Mouse (Mus musculus): ENCODE data around the gene Slc1a2.

Slc1a2 gene

DNA sequence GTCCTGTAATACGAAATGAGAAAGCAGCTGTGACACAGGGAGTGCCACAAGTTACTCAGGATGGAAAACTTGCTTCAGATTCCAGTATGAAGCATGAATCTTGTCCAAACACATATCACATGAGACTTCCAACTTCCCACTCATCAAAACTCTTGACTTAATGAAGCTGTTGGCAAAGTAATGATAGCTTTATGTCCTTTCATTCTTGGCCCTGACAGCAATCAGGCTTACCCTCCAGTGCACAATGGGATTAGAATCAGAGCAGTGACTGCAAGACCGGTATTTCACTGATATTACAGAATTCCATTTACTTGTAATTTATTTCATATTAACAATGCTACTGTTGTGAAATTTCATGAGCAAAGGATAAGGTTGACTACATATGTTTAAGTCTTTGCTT, 105.5 kb downstream of the Slc1a2 start:
- DNase-seq (ENCODE audit: low spot score in 2 of 2): no peak

- no peak for DNase-seq (ENCODE audit: low spot score in 2 of 2)
Measured at GRCm38 (mm10) chr2:102764602-102765374, 106.3 kb downstream of the Slc1a2 start.

DNA sequence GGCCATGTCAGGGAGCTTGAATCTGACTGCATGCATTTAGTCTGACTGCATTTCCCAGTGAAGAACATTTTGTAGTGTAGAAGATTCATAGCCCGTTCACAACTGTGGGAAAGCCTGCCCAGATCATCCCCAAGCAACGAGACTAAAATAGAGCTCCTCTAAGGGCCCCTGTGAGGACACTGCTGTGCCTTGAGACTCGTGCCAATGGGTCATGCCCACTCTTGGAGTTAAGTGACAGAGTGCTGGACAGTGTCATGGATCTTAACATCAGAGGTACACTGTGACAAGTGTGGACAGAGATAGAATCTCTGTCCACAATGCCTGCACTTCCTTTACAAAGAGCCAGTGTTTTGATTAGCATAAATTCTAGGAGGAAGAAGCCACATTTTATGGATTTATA, 109.8 kb downstream of the Slc1a2 start:
- no peak for DNase-seq (ENCODE audit: low spot score in 2 of 2)

DNA sequence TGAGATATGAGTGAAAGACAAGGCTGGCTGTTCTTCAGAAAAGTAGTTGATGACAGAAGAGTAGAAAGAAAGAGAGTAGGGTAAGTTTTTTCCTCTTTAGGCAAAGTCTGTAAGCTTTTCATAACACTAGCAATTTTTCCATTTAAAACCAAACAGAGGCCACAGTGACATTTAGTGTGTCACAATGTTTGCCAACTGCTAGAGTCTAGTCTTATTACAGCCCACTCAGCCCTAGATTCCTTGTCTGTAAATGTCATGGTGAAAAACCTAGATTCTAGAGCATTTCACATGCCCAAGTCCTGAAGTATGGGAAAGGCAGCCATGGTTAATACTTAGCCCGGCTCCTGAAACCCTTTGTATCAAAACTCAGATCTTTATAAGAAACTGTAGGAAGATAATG, 112.8 kb downstream of the Slc1a2 start:
- DNase-seq (ENCODE audit: low spot score in 2 of 2): no peak

- DNase-seq (ENCODE audit: low spot score in 2 of 2): peak in 1 of 2 experiments; percentile 39
Measured at GRCm38 (mm10) chr2:102772276-102772675, 113.8 kb downstream of the Slc1a2 start.

DNA sequence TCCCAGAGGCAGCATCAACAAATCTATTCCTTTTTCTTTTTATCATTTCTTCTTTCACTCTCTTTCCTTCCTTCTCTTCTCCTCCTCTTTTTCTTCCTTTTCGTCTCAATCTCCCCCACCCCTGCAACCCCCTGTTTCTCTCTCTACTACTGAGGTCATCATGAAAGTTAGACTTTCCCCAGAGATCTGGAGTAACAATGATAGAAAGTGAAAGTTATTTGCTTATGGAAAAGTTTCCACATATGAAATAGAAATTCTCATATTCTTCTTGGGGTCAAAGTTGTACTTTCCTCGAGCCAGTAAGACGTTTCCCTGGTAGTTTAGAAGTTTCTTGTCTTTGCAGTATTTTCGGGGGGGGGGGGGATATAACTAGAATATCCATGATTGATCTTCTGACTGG, 116.2 kb downstream of the Slc1a2 start:
- DNase-seq (ENCODE audit: low spot score in 2 of 2): no peak

GRCm38 (mm10) chr2:102775561-102775960, 117.1 kb downstream of the Slc1a2 start:
- DNase-seq (ENCODE audit: low spot score in 2 of 2): no peak

- no peak for DNase-seq (ENCODE audit: low spot score in 2 of 2)
Measured at GRCm38 (mm10) chr2:102778208-102778607, 119.7 kb downstream of the Slc1a2 start.

GRCm38 (mm10) chr2:102782751-102783150, 124.3 kb downstream of the Slc1a2 start:
- DNase-seq (ENCODE audit: low spot score in 2 of 2): no peak

GRCm38 (mm10) chr2:102785696-102786095, 127.2 kb downstream of the Slc1a2 start:
- no peak for DNase-seq (ENCODE audit: low spot score in 2 of 2)

DNA sequence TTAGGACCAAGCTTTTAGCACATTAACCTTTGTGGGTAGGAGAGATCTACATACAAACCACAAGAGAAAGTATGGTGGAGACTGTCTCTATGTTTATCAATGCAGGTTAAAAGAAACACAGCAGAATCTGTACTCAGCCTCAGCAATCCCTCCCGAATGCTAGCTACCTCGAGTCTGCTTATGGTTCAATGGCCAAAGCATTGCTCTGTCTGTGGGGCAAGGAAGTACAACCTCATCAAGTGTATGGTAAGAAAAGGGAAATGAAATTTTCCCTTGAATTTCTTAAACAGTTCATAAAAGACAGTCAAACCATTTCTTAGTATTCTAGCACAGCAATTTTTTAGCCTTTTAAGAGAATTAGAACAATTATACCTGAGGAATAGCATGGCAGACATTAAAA, 133.2 kb downstream of the Slc1a2 start:
- DNase-seq (ENCODE audit: low spot score in 2 of 2): no peak

DNA sequence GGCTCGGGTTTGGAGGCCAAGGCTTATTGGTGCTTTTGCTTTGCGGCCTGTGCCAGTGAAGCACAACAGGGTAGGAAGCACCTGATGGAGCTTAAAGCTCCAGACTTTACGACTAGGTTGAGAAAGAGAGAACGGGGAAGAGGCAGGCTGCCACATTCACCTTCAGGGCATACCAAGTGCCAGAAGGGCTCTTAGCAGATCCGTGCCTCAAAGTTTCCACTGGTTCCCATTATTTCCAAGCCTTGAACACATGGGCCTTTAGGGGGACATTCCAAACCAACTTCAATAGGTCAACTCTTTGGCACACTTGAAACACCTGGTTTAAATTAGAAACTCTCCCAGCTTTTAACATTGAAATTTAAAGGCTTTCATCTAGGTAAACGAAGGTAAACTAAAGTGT, 134.3 kb downstream of the Slc1a2 start:
- DNase-seq (ENCODE audit: low spot score in 2 of 2): no peak

GRCm38 (mm10) chr2:102795034-102795433, 136.6 kb downstream of the Slc1a2 start:
- no peak for DNase-seq (ENCODE audit: low spot score in 2 of 2)

GRCm38 (mm10) chr2:102798149-102798548, 139.7 kb downstream of the Slc1a2 start:
- no peak for DNase-seq (ENCODE audit: low spot score in 2 of 2)

DNA sequence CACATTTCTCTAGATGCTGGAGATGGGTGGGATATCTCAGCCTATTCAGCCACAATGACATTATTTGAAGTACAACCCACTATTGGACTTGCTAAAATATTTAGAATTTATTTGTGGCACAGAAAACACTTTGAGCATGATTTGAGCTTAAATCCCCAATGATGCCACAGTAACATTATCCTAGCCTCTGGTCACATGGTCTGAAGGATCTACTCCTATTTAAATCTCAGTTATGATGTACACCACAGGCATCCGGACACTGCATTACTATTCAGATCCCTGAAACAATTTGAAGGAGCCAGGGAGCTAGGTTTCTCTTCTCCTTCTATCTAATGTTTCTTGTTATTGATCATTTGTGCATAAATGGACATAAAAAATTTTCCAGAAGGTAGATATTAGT, 143.4 kb downstream of the Slc1a2 start:
- no peak for DNase-seq (ENCODE audit: low spot score in 2 of 2)

DNA sequence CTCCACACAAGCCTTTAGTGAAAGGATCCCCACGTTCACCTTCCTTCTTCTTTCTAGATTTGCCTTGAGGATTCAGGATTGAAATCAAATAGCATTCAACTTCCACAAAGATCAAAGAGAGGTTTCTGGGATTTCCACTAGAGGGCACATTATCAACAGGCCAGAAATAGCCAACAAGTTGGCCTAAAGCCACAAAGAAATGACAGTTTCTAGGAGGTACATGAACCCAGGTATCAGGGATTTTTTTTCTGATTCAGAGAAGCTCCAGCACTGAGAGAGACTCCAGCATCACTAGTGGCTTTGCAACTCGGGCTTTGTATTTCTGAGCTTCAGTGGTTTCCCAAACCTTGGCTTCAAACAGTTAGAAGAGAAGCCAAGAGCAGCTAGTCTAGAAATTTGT, 145.7 kb downstream of the Slc1a2 start:
- no peak for DNase-seq (ENCODE audit: low spot score in 2 of 2)

DNA sequence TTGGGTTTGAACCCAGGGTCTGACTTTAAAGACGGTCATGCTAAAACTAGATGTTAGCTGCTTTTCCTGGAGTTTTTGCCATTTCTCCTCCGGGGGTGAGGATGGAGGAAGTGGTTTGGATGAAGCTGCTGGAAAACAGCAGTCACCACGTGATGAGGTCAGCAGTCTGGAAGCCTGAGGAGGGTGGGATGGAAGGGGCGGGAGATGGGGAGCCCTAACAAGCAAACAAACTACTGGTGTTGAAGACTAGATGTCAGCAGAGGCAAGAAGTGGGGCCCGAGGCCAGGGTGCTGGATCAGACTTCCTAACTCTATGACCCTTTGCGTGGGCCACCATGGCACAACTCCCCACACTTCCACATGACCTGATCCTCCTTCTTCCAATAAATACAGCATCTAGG, 146.8 kb downstream of the Slc1a2 start:
- no peak for DNase-seq (ENCODE audit: low spot score in 2 of 2)

DNA sequence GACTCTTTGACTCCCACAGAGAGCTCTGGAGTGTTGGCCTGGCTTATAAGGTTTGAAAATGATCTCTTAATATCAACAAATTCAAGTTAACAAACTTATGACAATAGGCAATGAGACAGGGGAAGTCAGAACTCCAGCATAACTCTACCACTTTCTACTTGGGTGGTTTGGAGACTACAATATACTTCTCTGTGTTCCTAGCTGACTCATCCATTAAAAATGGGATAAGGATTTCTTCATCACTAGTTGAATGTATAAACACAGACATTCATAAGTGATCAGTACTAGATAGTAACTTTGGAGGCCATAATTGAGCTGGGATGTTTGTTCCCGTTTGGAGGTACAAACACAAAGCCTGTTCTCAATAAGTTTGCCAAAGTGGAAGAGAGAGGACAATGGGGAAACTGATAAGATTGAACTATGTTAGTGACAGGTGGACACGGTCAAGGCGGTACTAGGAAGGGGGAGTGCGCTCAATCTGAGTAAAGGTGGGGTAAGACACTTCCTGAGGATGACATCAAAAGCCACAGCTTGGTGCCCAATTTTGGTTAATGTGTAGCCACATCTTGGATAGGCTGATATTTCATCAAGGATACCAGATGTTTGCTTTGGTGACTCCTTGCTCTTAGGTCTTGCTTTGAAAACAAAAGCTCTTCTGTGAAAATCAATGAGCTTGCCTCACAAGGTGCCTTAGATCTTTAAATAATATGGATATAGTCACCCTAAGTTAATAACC, 147.5 kb downstream of the Slc1a2 start:
- DNase-seq (ENCODE audit: low spot score in 2 of 2): no peak

- DNase-seq (ENCODE audit: low spot score in 2 of 2): no peak
Measured at GRCm38 (mm10) chr2:102807633-102808032, 149.2 kb downstream of the Slc1a2 start.

- DNase-seq (ENCODE audit: low spot score in 2 of 2): no peak
Measured at GRCm38 (mm10) chr2:102809436-102809835, 151.0 kb downstream of the Slc1a2 start.

DNA sequence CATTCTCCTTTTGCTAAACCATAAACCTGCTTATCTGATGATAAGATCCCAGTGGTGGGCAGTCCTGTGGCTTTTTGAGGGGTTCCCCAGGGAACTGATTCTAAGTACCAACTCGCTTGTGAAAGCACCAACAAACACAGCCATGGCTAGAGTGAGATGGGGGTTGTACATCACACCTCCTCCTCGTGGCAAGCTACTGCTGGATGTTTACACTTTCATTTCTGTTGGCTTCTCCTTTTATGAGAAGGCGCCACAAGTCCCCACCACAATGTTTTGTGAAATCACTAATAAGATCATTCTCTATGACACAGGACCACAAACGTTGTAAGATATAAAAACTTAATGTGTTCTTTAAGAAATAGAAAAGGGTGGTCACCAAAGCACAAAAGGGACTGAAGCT, 154.3 kb downstream of the Slc1a2 start:
- no peak for DNase-seq (ENCODE audit: low spot score in 2 of 2)

- DNase-seq (ENCODE audit: low spot score in 2 of 2): no peak
Measured at GRCm38 (mm10) chr2:102815289-102815809, 156.9 kb downstream of the Slc1a2 start.

DNA sequence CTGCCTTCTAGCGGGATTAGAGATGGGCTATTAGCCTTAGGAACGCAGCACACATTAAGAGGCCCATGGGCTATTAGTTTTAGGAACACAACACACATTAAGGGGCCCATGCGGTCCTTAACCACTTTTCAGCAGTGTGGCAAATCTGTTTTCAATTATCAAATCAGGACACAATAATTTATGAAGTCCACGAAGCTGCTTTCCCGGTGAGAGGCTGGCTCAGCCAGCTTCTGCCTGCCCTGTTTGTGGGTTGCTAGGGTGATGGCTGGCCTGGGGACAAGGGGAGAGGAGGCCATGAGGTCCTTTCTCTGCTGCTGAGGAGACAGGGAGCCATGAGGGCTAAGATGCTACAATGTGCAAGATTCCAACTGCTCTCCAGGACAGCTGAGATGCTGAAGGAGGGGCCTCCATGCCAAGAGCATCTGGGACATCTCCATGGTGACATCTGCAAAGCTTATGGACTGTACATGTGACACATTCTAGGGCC, 161.8 kb downstream of the Slc1a2 start:
- DNase-seq (ENCODE audit: low spot score in 2 of 2): no peak
